Mouse (Mus musculus) heart, embryonic 12.5 days (tissue): ENCODE results near the gene Angel2. TPM values are rescaled to one million over a fixed set of nuclear protein-coding genes. Genes with fewer than 3 reads are reported as not detected.

Experiments used
- ATAC-seq: fragments of 200-750 bp; cut with Nextera tagmentation; 2 replicates; pipeline ENCODE4 v1.8.0; 2017; ENCODE audit warnings: moderate TSS enrichment, moderate library complexity; ENCODE audit not compliant: insufficient number of reproducible peaks, low FRiP score
- H3K27ac ChIP-seq: fragments of 300-500 bp; sonication (generic); 2 replicates; pipeline ENCODE4 v1.5.1; 2016; ENCODE audit warnings: mild to moderate bottlenecking, moderate library complexity; ENCODE audit not compliant: poor library complexity, severe bottlenecking
- H3K27me3 ChIP-seq: fragments of 300-500 bp; sonication (generic); replicated peaks from 2 replicates; pipeline ENCODE4 v1.6.1; 2016; ENCODE audit warnings: mild to moderate bottlenecking, moderate library complexity
- H3K36me3 ChIP-seq: fragments of 300-500 bp; sonication (generic); 2 replicates; pipeline ENCODE4 v1.6.1; 2016; ENCODE audit warnings: mild to moderate bottlenecking, moderate library complexity
- H3K4me1 ChIP-seq: fragments of 300-500 bp; sonication (generic); replicated peaks from 2 replicates; pipeline ENCODE4 v1.6.1; 2016; ENCODE audit warnings: mild to moderate bottlenecking
- H3K4me2 ChIP-seq: fragments of 300-500 bp; sonication (generic); 2 replicates; pipeline ENCODE4 v1.6.1; 2016; ENCODE audit warnings: mild to moderate bottlenecking, moderate library complexity
- H3K4me3 ChIP-seq: fragments of 300-500 bp; sonication (generic); 2 replicates; pipeline ENCODE4 v1.5.1; 2016; ENCODE audit warnings: mild to moderate bottlenecking
- H3K9ac ChIP-seq: fragments of 300-500 bp; sonication (generic); 2 replicates; pipeline ENCODE4 v1.6.1; 2016; ENCODE audit warnings: mild to moderate bottlenecking, moderate library complexity
- H3K9me3 ChIP-seq: fragments of 300-500 bp; sonication (generic); replicated peaks from 2 replicates; pipeline ENCODE4 v1.6.1; 2016; ENCODE audit warnings: mild to moderate bottlenecking, moderate library complexity
- WGBS: fragments of 180-500 bp; shearing (Covaris S2); methylation state at CpG from one replicate; pipeline ENCODE4 v1.1.7; 2016; 5-methylcytosine and 5-hydroxymethylcytosine counted together
- polyA plus RNA-seq: library from polyadenylated mRNA; unstranded; fragments of >200 nt; fragmentation: Nextera tagmentation; extraction: Ambion mirVana; gene quantifications from 2 replicates; pipeline ENCODE4 v1.2.1, GENCODE M21; 2016

The Angel2 gene
- polyA plus RNA-seq, 1 experiment from 2014 or later: 38.3 TPM

DNA sequence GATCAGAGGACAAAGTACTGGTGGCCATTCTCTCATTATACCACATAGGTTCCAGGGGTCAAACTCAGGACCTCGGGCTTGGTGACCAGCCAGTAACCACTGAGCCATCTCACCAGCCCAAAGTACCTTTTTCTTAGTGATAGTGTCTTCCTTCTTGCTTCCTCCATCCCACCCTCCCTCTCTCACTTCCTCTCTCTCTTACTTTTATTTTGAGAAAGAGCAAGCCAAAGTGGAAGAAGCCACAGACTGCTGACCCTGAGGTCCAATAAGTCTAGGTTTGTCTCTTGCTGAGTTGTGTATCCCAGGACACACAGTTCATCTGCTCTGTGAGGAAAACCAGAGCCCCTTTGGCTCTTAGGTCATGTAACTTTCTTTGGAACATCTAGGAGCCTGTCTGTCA is 55.6 kb downstream of the Angel2 start:
- Histone ChIP-seq H3K27ac (no peak overlapping the region), H3K27me3 (no peaks in the 10 kb centered on the region), H3K4me2 (no peak overlapping the region), H3K36me3 (peaks cover 9% of the 10 kb centered on the region; the same call in 1 of the 2 replicates), H3K9me3 (no peaks in the 10 kb centered on the region), H3K9ac (no peak overlapping the region), H3K4me1 (peaks cover 36% of the 10 kb centered on the region), H3K4me3 (no peak overlapping the region)
- 92% methylated on average over 1 of the region's 1 CpGs for WGBS
- ATAC-seq: no peak

DNA sequence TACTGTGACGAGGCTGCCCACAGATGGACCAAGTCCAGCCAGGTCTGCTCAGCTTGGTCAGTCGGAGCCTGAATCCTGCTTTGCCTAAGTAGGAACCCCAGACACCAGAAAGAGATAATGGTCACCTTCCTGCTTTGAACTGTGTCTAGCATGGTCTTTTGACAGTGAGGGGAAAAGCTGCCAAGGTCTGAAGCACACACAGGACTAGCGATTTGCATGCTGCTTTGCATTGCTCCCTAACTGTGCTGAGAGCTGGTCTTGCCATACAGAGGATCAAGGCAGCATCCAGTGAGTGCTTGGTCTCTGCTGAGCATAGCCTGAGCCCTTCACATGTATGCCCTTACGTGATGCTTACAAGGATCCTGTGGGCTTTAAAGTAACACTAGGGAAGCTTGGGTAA is 56.5 kb downstream of the Angel2 start:
- H3K27me3 ChIP-seq: no peaks in the 10 kb centered on the region
- H3K4me1 ChIP-seq: peaks cover 26% of the 10 kb centered on the region
- no peaks in the 10 kb centered on the region for H3K9me3 ChIP-seq
- WGBS: 78% methylated on average over 4 of the region's 4 CpGs
- 0 out of 2 replicates have a peak, but pooled peaks cover under 1% of the 10 kb centered on the region for H3K36me3 ChIP-seq
- ATAC-seq: no peak
- no peak overlapping the region for H3K4me2 ChIP-seq
- H3K9ac ChIP-seq: no peak overlapping the region
- H3K4me3 ChIP-seq: no peak overlapping the region
- peak overlapping the region; percentile 20; the same call in 1 of the 2 replicates for H3K27ac ChIP-seq

DNA sequence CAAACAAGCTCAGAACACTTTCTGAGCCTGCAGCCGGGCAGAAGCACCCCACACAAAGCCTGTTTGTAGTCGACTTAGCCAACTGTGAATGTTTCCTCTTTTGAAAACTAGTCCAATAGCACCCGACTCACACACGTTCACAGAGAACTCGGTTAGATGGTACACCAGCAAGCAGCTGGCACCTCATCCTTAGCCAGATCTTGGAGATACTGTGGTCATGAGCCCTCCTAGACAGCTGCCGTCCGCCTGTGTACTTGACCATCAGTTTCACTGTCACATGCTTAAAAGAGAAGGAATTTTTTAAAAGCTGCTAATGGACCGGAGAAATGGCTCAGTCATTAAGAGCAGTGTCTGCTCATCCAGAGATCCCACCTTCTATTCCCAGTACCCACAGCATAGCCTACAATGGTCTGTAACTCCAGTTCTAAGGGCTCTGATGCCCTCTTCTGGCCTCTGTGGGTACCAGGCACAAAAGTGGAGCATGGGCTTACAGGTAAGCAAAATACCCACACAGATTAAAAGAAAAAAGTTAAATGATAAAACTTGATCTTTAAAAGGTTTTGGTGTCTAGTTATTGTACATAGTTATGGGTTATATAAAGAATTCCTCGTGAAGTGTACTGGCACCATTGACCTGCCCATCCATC is 64.6 kb downstream of the Angel2 start:
- no peaks in the 10 kb centered on the region for H3K36me3 ChIP-seq
- WGBS: 79% methylated on average over 9 of the region's 9 CpGs
- no peak overlapping the region for H3K27ac ChIP-seq
- H3K4me1 ChIP-seq: no peaks in the 10 kb centered on the region
- no peaks in the 10 kb centered on the region for H3K27me3 ChIP-seq
- no peaks in the 10 kb centered on the region for H3K9me3 ChIP-seq
- H3K4me3 ChIP-seq: no peak overlapping the region
- H3K9ac ChIP-seq: no peak overlapping the region
- no peak overlapping the region for H3K4me2 ChIP-seq
- no peak for ATAC-seq

DNA sequence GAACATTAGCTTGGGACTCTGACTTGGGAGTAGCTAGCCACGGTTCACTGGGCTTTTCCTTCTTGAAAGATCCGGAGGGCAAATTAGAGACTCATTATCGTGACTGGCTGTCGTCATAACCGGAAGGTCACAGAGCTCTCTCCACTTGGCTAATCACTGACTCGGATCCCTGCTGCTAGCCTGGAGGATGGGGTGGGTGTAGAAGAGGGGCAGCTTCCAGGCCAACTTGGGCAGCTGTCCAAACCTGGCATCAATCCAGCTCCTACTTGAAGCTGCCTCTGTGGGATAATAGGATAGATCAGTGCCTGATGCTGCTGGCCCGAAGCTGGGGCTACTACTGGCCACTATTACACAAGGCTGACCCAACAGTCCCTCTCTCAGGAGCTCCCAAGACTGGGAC is 70.6 kb downstream of the Angel2 start:
- Histone ChIP-seq H3K9ac (no peak overlapping the region), H3K36me3 (no peaks in the 10 kb centered on the region), H3K4me1 (peaks cover 7% of the 10 kb centered on the region), H3K27ac (no peak overlapping the region), H3K4me2 (no peak overlapping the region), H3K4me3 (no peak overlapping the region), H3K27me3 (no peaks in the 10 kb centered on the region), H3K9me3 (peaks cover 4% of the 10 kb centered on the region; the same call in 1 of the 2 replicates)
- 0 out of 2 replicates have a peak, but pooled peaks have one; percentile 36 for ATAC-seq
- 50% methylated on average over 7 of the region's 7 CpGs for WGBS

DNA sequence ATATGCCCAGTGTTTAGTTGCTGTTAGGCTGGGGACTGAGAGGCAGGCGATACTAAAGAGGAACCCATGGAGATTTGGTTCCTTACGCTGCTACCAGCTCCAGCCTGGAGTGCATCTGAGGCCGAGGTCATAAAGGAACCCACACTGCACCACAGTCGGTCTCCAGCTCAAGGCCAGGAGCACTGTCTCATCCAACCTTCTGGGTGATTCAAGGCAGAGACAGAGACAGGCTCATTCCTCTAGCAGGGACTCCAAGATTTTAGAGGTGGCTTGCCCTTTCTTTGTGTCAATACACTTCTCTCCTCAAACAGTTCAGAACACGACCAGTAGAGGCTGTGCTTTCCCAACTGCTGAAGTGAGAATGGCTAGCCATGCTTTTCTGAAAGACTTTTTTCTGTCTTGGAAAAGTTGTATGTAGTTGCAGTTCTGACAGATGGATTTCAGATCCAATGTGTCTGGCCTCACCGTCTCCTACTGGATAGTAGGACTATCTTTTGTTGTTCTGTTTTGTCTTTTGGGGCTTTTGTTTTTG is 71.5 kb downstream of the Angel2 start:
- Histone ChIP-seq H3K4me2 (no peak overlapping the region), H3K4me3 (no peak overlapping the region), H3K27ac (no peak overlapping the region), H3K27me3 (no peaks in the 10 kb centered on the region), H3K36me3 (no peaks in the 10 kb centered on the region), H3K9me3 (peaks cover 4% of the 10 kb centered on the region; the same call in 1 of the 2 replicates), H3K4me1 (peaks cover 7% of the 10 kb centered on the region), H3K9ac (no peak overlapping the region)
- WGBS: 69% methylated on average over 6 of the region's 6 CpGs
- ATAC-seq: no peak

Other genes starting within 250 kb of the Angel2 start
- 11.9 and 13.1 TPM in 2 replicates for gene Rps6kc1, start 13.3 kb upstream of the Angel2 start, polyA plus RNA-seq
- gene Vash2, start 54.2 kb downstream of the Angel2 start, polyA plus RNA-seq: 68.6 and 74.0 TPM in 2 replicates
- gene Flvcr1, start 101.0 kb downstream of the Angel2 start, polyA plus RNA-seq: 4.4 and 5.4 TPM in 2 replicates
- gene Spata45, start 111.5 kb downstream of the Angel2 start, polyA plus RNA-seq: not detected in 2 replicates
- gene Tatdn3, start 137.8 kb downstream of the Angel2 start, polyA plus RNA-seq: 19.1 and 22.6 TPM in 2 replicates
- 15.2 and 16.7 TPM in 2 replicates for gene Nsl1, start 137.9 kb downstream of the Angel2 start, polyA plus RNA-seq
- gene Batf3, start 172.7 kb downstream of the Angel2 start, polyA plus RNA-seq: 2.4 and 4.8 TPM in 2 replicates
- gene Fam71a, start 239.7 kb downstream of the Angel2 start, polyA plus RNA-seq: not detected in 2 replicates